Mouse (Mus musculus): Measurements from ENCODE around the gene Mllt3. TPM values are rescaled to one million over a fixed set of nuclear protein-coding genes. Genes with fewer than 3 reads are reported as not detected.

Gene Mllt3
- polyA plus RNA-seq, 1 experiment from 2014 or later = 73.2 TPM

GRCm38 (mm10) chr4:87928603-87929199 lies 104.5 kb downstream of the Mllt3 start:
- Histone ChIP-seq H3K4me1 (replicated peaks; ENCODE audit: control insufficient read depth, insufficient read depth, low read length) (no peaks in the 10 kb centered on the region), H3K4me2 (replicated peaks; ENCODE audit: low read depth, low read length) (no peak overlapping the region), H3K27me3 (ENCODE audit: control insufficient read depth, insufficient read depth, low read length) (no peaks in the 10 kb centered on the region), H3K36me3 (ENCODE audit: control insufficient read depth, insufficient read depth, low read length) (no peaks in the 10 kb centered on the region), H3K9ac (ENCODE audit: low read depth, low read length) (no peak overlapping the region), H3K9me3 (ENCODE audit: control insufficient read depth, low read length) (no peaks in the 10 kb centered on the region), H3K4me3 (ENCODE audit: low read depth, low read length) (no peak overlapping the region), H3K27ac (ENCODE audit: low read depth, low read length) (no peak overlapping the region)
- WGBS = 65% methylated on average over 3 of the region's 3 CpGs
- DNase-seq (ENCODE audit: low spot score) = no peak
- no peak for ATAC-seq (ENCODE audit: low FRiP score)

GRCm38 (mm10) chr4:87927354-87927753 lies 105.8 kb downstream of the Mllt3 start:
- Histone ChIP-seq H3K9ac (ENCODE audit: low read depth, low read length) (no peak overlapping the region), H3K27me3 (ENCODE audit: control insufficient read depth, insufficient read depth, low read length) (no peaks in the 10 kb centered on the region), H3K4me3 (ENCODE audit: low read depth, low read length) (no peak overlapping the region), H3K4me1 (replicated peaks; ENCODE audit: control insufficient read depth, insufficient read depth, low read length) (no peaks in the 10 kb centered on the region), H3K4me2 (replicated peaks; ENCODE audit: low read depth, low read length) (no peak overlapping the region), H3K27ac (ENCODE audit: low read depth, low read length) (no peak overlapping the region), H3K9me3 (ENCODE audit: control insufficient read depth, low read length) (no peaks in the 10 kb centered on the region), H3K36me3 (ENCODE audit: control insufficient read depth, insufficient read depth, low read length) (no peaks in the 10 kb centered on the region)
- no peak for DNase-seq (ENCODE audit: low spot score)
- 74% methylated on average over 10 of the region's 10 CpGs for WGBS
- ATAC-seq (ENCODE audit: low FRiP score) = no peak

GRCm38 (mm10) chr4:87920664-87921063 lies 112.5 kb downstream of the Mllt3 start:
- Histone ChIP-seq H3K27me3 (ENCODE audit: control insufficient read depth, insufficient read depth, low read length) (no peaks in the 10 kb centered on the region), H3K4me3 (ENCODE audit: low read depth, low read length) (no peak overlapping the region), H3K36me3 (ENCODE audit: control insufficient read depth, insufficient read depth, low read length) (no peaks in the 10 kb centered on the region), H3K4me2 (replicated peaks; ENCODE audit: low read depth, low read length) (no peak overlapping the region), H3K27ac (ENCODE audit: low read depth, low read length) (no peak overlapping the region), H3K9me3 (ENCODE audit: control insufficient read depth, low read length) (no peaks in the 10 kb centered on the region), H3K9ac (ENCODE audit: low read depth, low read length) (no peak overlapping the region), H3K4me1 (replicated peaks; ENCODE audit: control insufficient read depth, insufficient read depth, low read length) (no peaks in the 10 kb centered on the region)
- no peak for DNase-seq (ENCODE audit: low spot score)
- 73% methylated on average over 8 of the region's 8 CpGs for WGBS
- ATAC-seq (ENCODE audit: low FRiP score) = no peak

- H3K27ac ChIP-seq (ENCODE audit: low read depth, low read length) = no peak overlapping the region
- 74% methylated on average over 6 of the region's 6 CpGs for WGBS
- ATAC-seq (ENCODE audit: low FRiP score) (no peak), DNase-seq (ENCODE audit: low spot score) (no peak)
- no peak overlapping the region for H3K4me2 ChIP-seq (replicated peaks; ENCODE audit: low read depth, low read length)
- H3K4me3 ChIP-seq (ENCODE audit: low read depth, low read length) = no peak overlapping the region
- H3K4me1 ChIP-seq (replicated peaks; ENCODE audit: control insufficient read depth, insufficient read depth, low read length) = no peaks in the 10 kb centered on the region
- no peaks in the 10 kb centered on the region for H3K27me3 ChIP-seq (ENCODE audit: control insufficient read depth, insufficient read depth, low read length)
- H3K36me3 ChIP-seq (ENCODE audit: control insufficient read depth, insufficient read depth, low read length) = no peaks in the 10 kb centered on the region
- no peaks in the 10 kb centered on the region for H3K9me3 ChIP-seq (ENCODE audit: control insufficient read depth, low read length)
- H3K9ac ChIP-seq (ENCODE audit: low read depth, low read length) = no peak overlapping the region
These were observed 121.8 kb downstream of the Mllt3 start for GRCm38 (mm10) chr4:87911172-87911994.

- Histone ChIP-seq H3K27ac (ENCODE audit: low read depth, low read length) (no peak overlapping the region), H3K4me3 (ENCODE audit: low read depth, low read length) (no peak overlapping the region), H3K36me3 (ENCODE audit: control insufficient read depth, insufficient read depth, low read length) (no peaks in the 10 kb centered on the region), H3K4me2 (replicated peaks; ENCODE audit: low read depth, low read length) (no peak overlapping the region), H3K9ac (ENCODE audit: low read depth, low read length) (no peak overlapping the region), H3K27me3 (ENCODE audit: control insufficient read depth, insufficient read depth, low read length) (no peaks in the 10 kb centered on the region), H3K9me3 (ENCODE audit: control insufficient read depth, low read length) (no peaks in the 10 kb centered on the region), H3K4me1 (replicated peaks; ENCODE audit: control insufficient read depth, insufficient read depth, low read length) (no peaks in the 10 kb centered on the region)
- ATAC-seq (ENCODE audit: low FRiP score) (no peak), DNase-seq (ENCODE audit: low spot score) (no peak)
- 81% methylated on average over 6 of the region's 6 CpGs for WGBS
These were observed 127.9 kb downstream of the Mllt3 start for GRCm38 (mm10) chr4:87905149-87905771.

- ATAC-seq (ENCODE audit: low FRiP score) (no peak), DNase-seq (ENCODE audit: low spot score) (no peak)
- H3K27me3 ChIP-seq (ENCODE audit: control insufficient read depth, insufficient read depth, low read length) = no peaks in the 10 kb centered on the region
- H3K4me3 ChIP-seq (ENCODE audit: low read depth, low read length) = no peak overlapping the region
- no peaks in the 10 kb centered on the region for H3K9me3 ChIP-seq (ENCODE audit: control insufficient read depth, low read length)
- H3K4me2 ChIP-seq (replicated peaks; ENCODE audit: low read depth, low read length) = no peak overlapping the region
- no peak overlapping the region for H3K9ac ChIP-seq (ENCODE audit: low read depth, low read length)
- H3K27ac ChIP-seq (ENCODE audit: low read depth, low read length) = no peak overlapping the region
- no peaks in the 10 kb centered on the region for H3K4me1 ChIP-seq (replicated peaks; ENCODE audit: control insufficient read depth, insufficient read depth, low read length)
- no peaks in the 10 kb centered on the region for H3K36me3 ChIP-seq (ENCODE audit: control insufficient read depth, insufficient read depth, low read length)
- WGBS = 82% methylated on average over 1 of the region's 1 CpGs
These were observed 128.4 kb downstream of the Mllt3 start for GRCm38 (mm10) chr4:87904722-87905121.

GRCm38 (mm10) chr4:87902584-87902983 lies 130.6 kb downstream of the Mllt3 start:
- ATAC-seq (ENCODE audit: low FRiP score) = no peak
- Histone ChIP-seq H3K4me2 (replicated peaks; ENCODE audit: low read depth, low read length) (no peak overlapping the region), H3K4me3 (ENCODE audit: low read depth, low read length) (no peak overlapping the region), H3K9me3 (ENCODE audit: control insufficient read depth, low read length) (no peaks in the 10 kb centered on the region), H3K27me3 (ENCODE audit: control insufficient read depth, insufficient read depth, low read length) (no peaks in the 10 kb centered on the region), H3K36me3 (ENCODE audit: control insufficient read depth, insufficient read depth, low read length) (no peaks in the 10 kb centered on the region), H3K9ac (ENCODE audit: low read depth, low read length) (no peak overlapping the region), H3K4me1 (replicated peaks; ENCODE audit: control insufficient read depth, insufficient read depth, low read length) (no peaks in the 10 kb centered on the region), H3K27ac (ENCODE audit: low read depth, low read length) (no peak overlapping the region)
- no peak for DNase-seq (ENCODE audit: low spot score)
- 92% methylated on average over 4 of the region's 4 CpGs for WGBS

GRCm38 (mm10) chr4:87901166-87901565 lies 132.0 kb downstream of the Mllt3 start:
- ATAC-seq (ENCODE audit: low FRiP score) = no peak

More at GRCm38 (mm10) chr4:87901166-87901565, 132.0 kb downstream of the Mllt3 start:
- Histone ChIP-seq H3K9ac (ENCODE audit: low read depth, low read length) (no peak overlapping the region), H3K4me1 (replicated peaks; ENCODE audit: control insufficient read depth, insufficient read depth, low read length) (no peaks in the 10 kb centered on the region), H3K4me2 (replicated peaks; ENCODE audit: low read depth, low read length) (no peak overlapping the region), H3K27me3 (ENCODE audit: control insufficient read depth, insufficient read depth, low read length) (no peaks in the 10 kb centered on the region), H3K9me3 (ENCODE audit: control insufficient read depth, low read length) (no peaks in the 10 kb centered on the region), H3K4me3 (ENCODE audit: low read depth, low read length) (no peak overlapping the region), H3K36me3 (ENCODE audit: control insufficient read depth, insufficient read depth, low read length) (no peaks in the 10 kb centered on the region), H3K27ac (ENCODE audit: low read depth, low read length) (no peak overlapping the region)
- 60% methylated on average over 1 of the region's 1 CpGs for WGBS
- no peak for DNase-seq (ENCODE audit: low spot score)

All from hindbrain, embryonic 11.5 days (tissue).